Mouse (Mus musculus) neural tube, embryonic 11.5 days (tissue): ENCODE results near the gene Hunk. TPM values are rescaled to one million over a fixed set of nuclear protein-coding genes. Genes with fewer than 3 reads are reported as not detected.
A peak's percentile ranks its signal among the peaks of the same experiment; 100 is the strongest.

ENCODE experiments used
- ATAC-seq: fragments of 200-750 bp; cut with Nextera tagmentation; 2 replicates; pipeline ENCODE4 v1.8.0; 2017; ENCODE audit warnings: moderate number of reproducible peaks, mild to moderate bottlenecking, moderate TSS enrichment, moderate library complexity; ENCODE audit not compliant: insufficient read depth, low FRiP score, low TSS enrichment
- DNase-seq: peaks from one replicate; pipeline ENCODE4 v3.0.0-alpha.2; 2015; ENCODE audit warnings: low spot score
- H3K27ac ChIP-seq: fragments of 300-500 bp; sonication (generic); 2 replicates; pipeline ENCODE4 v1.5.1; 2014; ENCODE audit warnings: low read depth, mild to moderate bottlenecking, low read length
- H3K27me3 ChIP-seq: fragments of 300-500 bp; sonication (generic); 2 replicates; pipeline ENCODE4 v1.6.1; 2014; ENCODE audit warnings: mild to moderate bottlenecking, low read length, mixed read lengths; ENCODE audit not compliant: control insufficient read depth, insufficient read depth
- H3K36me3 ChIP-seq: fragments of 300-500 bp; sonication (generic); 2 replicates; pipeline ENCODE4 v1.6.1; 2014; ENCODE audit warnings: mild to moderate bottlenecking, low read length, moderate library complexity, mixed read lengths; ENCODE audit not compliant: control insufficient read depth, insufficient read depth
- H3K4me1 ChIP-seq: fragments of 300-500 bp; sonication (generic); 2 replicates; pipeline ENCODE4 v1.6.1; 2014; ENCODE audit warnings: low read length, mixed read lengths; ENCODE audit not compliant: control insufficient read depth, insufficient read depth
- H3K4me2 ChIP-seq: fragments of 300-500 bp; sonication (generic); 2 replicates; pipeline ENCODE4 v1.6.1; 2014; ENCODE audit warnings: low read depth, mild to moderate bottlenecking, moderate library complexity
- H3K4me3 ChIP-seq: fragments of 300-500 bp; sonication (generic); 2 replicates; pipeline ENCODE4 v1.5.1; 2014; ENCODE audit warnings: low read depth, low read length
- H3K9ac ChIP-seq: fragments of 300-500 bp; sonication (generic); 2 replicates; pipeline ENCODE4 v1.6.1; 2014; ENCODE audit warnings: mild to moderate bottlenecking, low read length
- H3K9me3 ChIP-seq: fragments of 300-500 bp; sonication (generic); 2 replicates; pipeline ENCODE4 v1.6.1; 2016; ENCODE audit warnings: low read length; ENCODE audit not compliant: control insufficient read depth
- WGBS: fragments of 180-500 bp; shearing (Covaris S2); extraction: QIAGEN DNeasy Blood & Tissue Kit; methylation state at CpG from one replicate; pipeline ENCODE4 v1.1.7; 2014; 5-methylcytosine and 5-hydroxymethylcytosine counted together
- polyA plus RNA-seq: library from polyadenylated mRNA; unstranded; fragments of >200 nt; fragmentation: Nextera tagmentation; extraction: Ambion mirVana; gene quantifications from 2 replicates; pipeline ENCODE4 v1.2.1, GENCODE M21; 2014

Hunk gene
- 9.8 and 10.1 TPM in 2 replicates for polyA plus RNA-seq

DNA sequence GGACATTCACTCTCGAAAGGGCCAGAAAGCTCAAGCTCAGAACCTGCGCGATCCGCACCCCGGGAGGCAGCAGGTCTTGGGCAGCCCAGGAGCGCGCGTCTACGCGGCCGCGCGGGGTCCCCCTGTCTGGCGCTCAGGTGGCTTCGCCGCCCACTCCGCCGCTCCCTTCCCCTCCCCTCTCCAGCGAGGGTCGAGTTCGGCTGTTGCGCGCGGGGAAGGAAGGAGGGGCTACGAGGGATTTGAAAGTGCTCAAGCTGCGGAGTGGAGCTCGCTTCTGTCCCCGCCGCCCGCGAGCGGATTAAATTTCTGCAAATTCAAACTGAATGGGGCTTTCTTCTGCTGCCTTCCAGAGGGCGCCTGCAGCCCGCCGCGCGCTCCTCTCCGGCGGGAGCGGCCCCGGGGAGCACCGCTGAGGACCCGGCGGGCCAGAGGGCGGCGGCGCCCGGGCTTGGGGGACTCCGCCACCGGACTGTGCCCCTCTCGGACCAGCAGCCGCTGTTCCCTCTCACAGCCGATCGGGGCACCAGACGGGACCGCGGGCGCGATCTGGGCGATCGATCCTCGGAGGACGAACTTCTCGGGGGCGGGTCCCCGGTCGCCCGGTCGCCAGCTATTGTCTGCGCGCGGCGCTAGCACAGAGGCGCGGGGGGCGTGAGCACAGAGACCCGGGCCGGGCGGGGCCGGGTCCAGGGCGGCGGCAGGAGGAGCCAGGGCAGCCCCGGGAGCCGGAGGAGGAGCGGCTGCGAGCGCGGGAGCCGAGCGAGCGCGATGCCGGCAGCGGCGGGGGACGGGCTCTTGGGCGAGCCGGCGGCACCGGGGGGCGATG, at the start of gene Hunk:
TSS of gene Hunk (plus strand) at position 326 of the 826 bp plus-strand sequence.
- Histone ChIP-seq H3K36me3 (peaks cover 2% of the 10 kb centered on the region; the same call in 1 of the 2 replicates), H3K9ac (peak within 1 kb of the TSS; percentile 89), H3K4me1 (peaks cover 12% of the 10 kb centered on the region), H3K4me2 (peak within 1 kb of the TSS; percentile 73), H3K9me3 (no peaks in the 10 kb centered on the region), H3K27me3 (peaks cover 6% of the 10 kb centered on the region; the same call in 1 of the 2 replicates), H3K27ac (peak within 1 kb of the TSS; percentile 88), H3K4me3 (peak within 1 kb of the TSS; percentile 83)
- ATAC-seq (peak; percentile 84), DNase-seq (peak; percentile 85)
- WGBS = under 1% methylated on average over 84 of the region's 101 CpGs

DNA sequence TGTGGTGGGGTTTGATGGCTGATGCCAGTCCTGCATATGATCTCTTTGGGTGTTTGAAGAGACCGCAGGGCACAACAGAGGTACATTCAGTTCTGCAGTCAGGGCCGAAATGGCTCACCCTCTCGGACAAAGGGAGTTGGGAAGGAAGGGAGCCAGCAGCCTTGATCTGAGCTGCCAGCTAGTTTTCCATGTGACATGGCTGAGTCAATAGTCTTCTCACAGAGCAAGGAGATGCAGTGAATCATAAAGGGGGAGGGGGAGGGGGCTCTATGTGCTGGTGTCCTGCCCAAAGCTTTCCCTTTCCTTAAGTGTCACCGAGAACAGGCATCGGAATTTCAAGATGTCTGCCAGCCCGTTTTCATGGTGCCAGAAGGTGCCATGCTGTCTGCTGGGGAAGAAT, 46.8 kb upstream of the Hunk start:
- Histone ChIP-seq H3K4me3 (no peak overlapping the region), H3K36me3 (no peaks in the 10 kb centered on the region), H3K4me1 (no peaks in the 10 kb centered on the region), H3K4me2 (no peak overlapping the region), H3K9ac (no peak overlapping the region), H3K27me3 (no peaks in the 10 kb centered on the region), H3K9me3 (no peaks in the 10 kb centered on the region), H3K27ac (no peak overlapping the region)
- ATAC-seq (no peak), DNase-seq (no peak)
- WGBS = 84% methylated on average over 6 of the region's 6 CpGs

DNA sequence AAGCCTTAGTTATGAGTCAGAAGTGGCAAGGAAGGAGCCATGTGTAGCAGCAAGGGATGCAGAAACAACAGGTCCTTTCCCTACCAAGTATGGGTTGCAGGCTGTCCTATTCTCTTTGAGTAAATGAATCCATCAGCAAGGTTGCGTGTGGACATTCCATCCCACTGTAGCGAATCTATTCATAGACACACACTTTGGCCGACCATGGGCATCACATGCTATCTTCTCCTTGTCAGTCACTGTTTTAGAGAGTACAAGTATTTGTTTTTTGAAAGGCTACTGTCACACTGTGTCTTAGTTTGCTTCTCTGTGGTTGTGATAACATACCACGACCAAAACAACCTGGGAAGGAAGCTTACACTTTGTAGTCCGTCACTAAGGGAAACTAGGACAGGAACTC, 44.7 kb upstream of the Hunk start:
- Histone ChIP-seq H3K4me1 (no peaks in the 10 kb centered on the region), H3K27me3 (no peaks in the 10 kb centered on the region), H3K9ac (no peak overlapping the region), H3K36me3 (no peaks in the 10 kb centered on the region), H3K4me2 (no peak overlapping the region), H3K4me3 (no peak overlapping the region), H3K27ac (no peak overlapping the region), H3K9me3 (no peaks in the 10 kb centered on the region)
- ATAC-seq = no peak
- WGBS = 83% methylated on average over 5 of the region's 5 CpGs
- DNase-seq = no peak

DNA sequence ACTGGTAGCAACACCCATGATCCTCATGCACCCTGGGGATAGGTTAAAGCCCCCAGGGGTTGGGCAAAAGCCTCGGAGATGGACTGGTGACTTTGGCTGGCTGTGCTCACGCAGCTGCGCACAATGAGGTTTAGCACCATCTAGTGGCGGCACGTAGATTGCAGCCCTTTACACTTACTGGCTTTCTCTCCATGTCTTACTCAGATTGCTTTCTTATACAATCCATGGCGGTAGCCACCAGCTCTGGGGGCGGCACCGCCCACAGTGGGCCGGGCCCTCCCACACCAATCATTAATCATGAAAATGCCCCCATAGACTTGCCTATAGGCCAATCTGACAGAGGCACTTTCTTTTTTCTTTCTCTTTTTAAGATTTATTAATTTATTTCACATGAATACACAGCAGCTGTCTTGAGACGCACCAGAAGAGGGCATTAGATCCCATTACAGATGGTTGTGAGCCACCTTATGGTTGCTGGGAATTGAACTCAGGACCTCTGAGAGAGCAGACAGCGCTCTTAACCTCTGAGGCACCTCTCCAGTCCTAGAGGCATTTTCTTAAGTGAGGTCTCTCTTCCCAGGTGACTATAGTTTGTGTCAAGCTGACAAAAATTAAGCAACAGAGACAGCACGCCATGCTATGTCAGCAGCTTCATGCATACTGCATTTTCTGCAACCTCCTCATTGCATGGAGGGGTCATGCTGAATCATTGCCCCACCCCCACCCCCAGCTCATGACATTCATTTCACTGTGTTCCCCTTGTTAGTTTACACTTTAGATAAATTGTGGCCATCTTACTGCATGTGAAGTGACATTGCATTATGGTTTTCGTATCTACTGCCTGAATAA, 35.9 kb upstream of the Hunk start:
- Histone ChIP-seq H3K9ac (no peak overlapping the region), H3K4me1 (no peaks in the 10 kb centered on the region), H3K36me3 (no peaks in the 10 kb centered on the region), H3K4me2 (no peak overlapping the region), H3K9me3 (no peaks in the 10 kb centered on the region), H3K27me3 (no peaks in the 10 kb centered on the region), H3K27ac (no peak overlapping the region), H3K4me3 (no peak overlapping the region)
- DNase-seq = peak; percentile 84
- WGBS = 29% methylated on average over 12 of the region's 13 CpGs
- ATAC-seq = peak; percentile 94

DNA sequence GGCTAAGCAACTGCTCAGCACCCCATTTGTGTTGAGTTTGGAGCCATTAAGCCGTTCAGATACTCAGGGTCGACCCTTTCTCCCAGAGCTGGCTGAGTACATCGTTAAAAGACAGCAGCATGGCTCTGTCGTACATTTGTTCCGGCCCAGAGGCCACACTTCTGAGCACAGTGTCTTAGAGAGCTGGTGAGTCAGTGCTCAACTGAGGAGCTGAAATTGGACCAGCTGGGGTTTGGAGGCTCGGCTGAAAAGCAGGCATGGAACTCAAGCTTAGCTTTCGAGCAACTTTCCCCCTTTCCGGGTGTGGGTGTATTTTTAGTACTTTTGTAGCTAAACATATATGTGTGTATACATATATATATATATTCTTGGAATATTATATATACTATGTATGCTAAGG, 34.1 kb upstream of the Hunk start:
- Histone ChIP-seq H3K4me2 (no peak overlapping the region), H3K4me1 (no peaks in the 10 kb centered on the region), H3K27ac (no peak overlapping the region), H3K36me3 (no peaks in the 10 kb centered on the region), H3K9me3 (no peaks in the 10 kb centered on the region), H3K9ac (no peak overlapping the region), H3K4me3 (no peak overlapping the region), H3K27me3 (no peaks in the 10 kb centered on the region)
- WGBS = 61% methylated on average over 8 of the region's 8 CpGs
- DNase-seq (no peak), ATAC-seq (no peak)

DNA sequence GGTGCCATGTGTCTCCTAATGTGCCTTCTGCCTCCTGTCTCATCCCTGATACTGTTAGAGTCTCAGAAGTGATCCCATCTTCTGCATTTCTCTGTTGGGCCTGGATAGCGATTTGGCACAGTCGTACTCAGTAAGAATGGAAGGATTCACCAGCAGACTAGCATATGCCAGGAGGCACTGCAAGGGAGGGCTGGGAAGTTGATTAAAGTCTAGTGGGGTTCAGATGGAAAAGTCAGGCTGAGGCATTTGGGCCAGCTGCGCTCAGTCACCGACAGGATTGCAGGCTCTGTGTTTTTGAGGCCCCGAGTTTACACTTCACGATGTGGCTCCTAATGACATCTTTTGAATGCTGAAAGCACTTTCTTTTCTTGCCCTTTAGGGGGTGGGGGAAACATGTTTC, 33.1 kb upstream of the Hunk start:
- Histone ChIP-seq H3K4me1 (no peaks in the 10 kb centered on the region), H3K27ac (no peak overlapping the region), H3K9me3 (no peaks in the 10 kb centered on the region), H3K27me3 (no peaks in the 10 kb centered on the region), H3K4me2 (no peak overlapping the region), H3K36me3 (no peaks in the 10 kb centered on the region), H3K9ac (no peak overlapping the region), H3K4me3 (no peak overlapping the region)
- DNase-seq (no peak), ATAC-seq (no peak)
- WGBS = 52% methylated on average over 6 of the region's 6 CpGs

DNA sequence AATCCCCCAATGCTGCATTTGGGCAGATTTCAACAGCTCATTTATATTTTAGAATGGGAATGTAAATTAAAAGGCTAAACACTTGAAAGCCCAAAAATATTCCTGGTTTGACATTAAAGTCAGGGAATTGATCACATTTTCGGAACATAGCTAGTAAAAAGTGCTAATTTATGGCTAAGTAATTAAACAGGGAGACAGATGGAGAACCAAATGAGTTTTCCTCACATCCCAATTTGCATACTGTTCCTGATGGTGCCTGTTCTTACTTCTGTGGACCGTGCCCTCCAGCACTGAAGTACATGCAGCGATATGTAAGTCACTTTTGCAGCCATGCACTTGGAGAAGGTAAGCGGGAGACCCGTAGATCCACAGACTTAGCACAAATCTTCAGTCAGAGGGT, 32.7 kb upstream of the Hunk start:
- Histone ChIP-seq H3K27ac (no peak overlapping the region), H3K4me2 (no peak overlapping the region), H3K9ac (no peak overlapping the region), H3K4me1 (no peaks in the 10 kb centered on the region), H3K36me3 (no peaks in the 10 kb centered on the region), H3K27me3 (no peaks in the 10 kb centered on the region), H3K4me3 (no peak overlapping the region), H3K9me3 (no peaks in the 10 kb centered on the region)
- DNase-seq = no peak
- WGBS = 80% methylated on average over 5 of the region's 5 CpGs
- no peak for ATAC-seq

DNA sequence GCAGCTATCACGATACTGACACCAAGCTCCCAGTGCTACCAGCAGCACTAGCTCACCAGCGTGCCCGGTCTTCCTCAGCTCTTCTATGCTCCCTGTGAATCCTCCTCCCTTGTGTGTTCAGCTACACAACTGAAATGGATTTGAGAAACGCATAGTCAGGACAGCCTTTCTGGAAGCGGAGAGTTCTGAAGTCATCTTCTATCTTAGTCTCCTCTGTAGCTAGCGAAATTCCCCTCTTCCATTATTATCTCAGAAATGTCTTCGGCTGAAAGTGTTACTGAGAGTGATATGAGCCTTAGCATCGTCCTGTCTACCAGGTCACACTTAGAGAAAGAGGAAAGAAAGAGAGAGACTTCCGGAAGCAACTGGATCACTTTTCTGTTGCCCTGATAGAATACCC, 26.5 kb upstream of the Hunk start:
- H3K4me1 ChIP-seq = no peaks in the 10 kb centered on the region
- H3K4me3 ChIP-seq = no peak overlapping the region
- no peaks in the 10 kb centered on the region for H3K36me3 ChIP-seq
- no peak for DNase-seq
- no peaks in the 10 kb centered on the region for H3K9me3 ChIP-seq
- ATAC-seq = no peak
- H3K9ac ChIP-seq = no peak overlapping the region
- H3K4me2 ChIP-seq = no peak overlapping the region
- 81% methylated on average over 9 of the region's 9 CpGs for WGBS
- no peak overlapping the region for H3K27ac ChIP-seq
- no peaks in the 10 kb centered on the region for H3K27me3 ChIP-seq
